In genomic region chr11:48799921-48800701, GRCm38 (mm10) we compare ENCODE assay signal across 8 mouse cellular contexts. TPM values are rescaled to one million over a fixed set of nuclear protein-coding genes. Genes with fewer than 3 reads are reported as not detected.
DNase-seq lines count a peak whose midpoint lies in the region; ATAC-seq and TF ChIP-seq lines count a peak whose summit lies in the region.

Gene Rack1, plus strand, starts transcription at chr11:48800332.

- peak; percentile 51; the same call in 1 of the 2 replicates for TF ChIP-seq POLR2A in olfactory bulb, adult 2 months (IDR thresholded peaks at IDR 0.05; ENCODE audit: insufficient read depth, low read depth, low read length)

- H3K27me3 ChIP-seq in lung, embryonic 15.5 days = no peaks in the 10 kb centered on the region

- H3K9ac ChIP-seq in lung, embryonic 15.5 days = peak within 1 kb of the TSS; percentile 77

- H3K4me2 ChIP-seq in lung, embryonic 15.5 days = peak within 1 kb of the TSS; percentile 76

- H3K36me3 ChIP-seq in lung, embryonic 15.5 days = peaks cover 37% of the 10 kb centered on the region

- H3K27ac ChIP-seq in lung, embryonic 15.5 days = peak within 1 kb of the TSS; percentile 99
- peak within 1 kb of the TSS; percentile 98 for H3K27ac ChIP-seq in olfactory bulb, adult 2 months (ENCODE audit: insufficient read depth, low read depth, low read length)

- WGBS in lung, embryonic 15.5 days = under 1% methylated on average over 47 of the region's 47 CpGs
- under 1% methylated on average over 47 of the region's 47 CpGs for WGBS in olfactory bulb, adult 2 months

- H3K4me3 ChIP-seq in lung, embryonic 15.5 days = peak within 1 kb of the TSS; percentile 76
- H3K4me3 ChIP-seq in olfactory bulb, adult 2 months (ENCODE audit: insufficient read depth, low read depth, low read length) = peak within 1 kb of the TSS; percentile 61

- ATAC-seq in frontal cortex, adult (ENCODE audit: low TSS enrichment) = peak; percentile 97
- ATAC-seq in hematopoietic stem cell, adult 5-6 weeks (replicated peaks in 1 of 2; ENCODE audit: insufficient read depth in 1 of 2, low FRiP score in 2 of 2, low TSS enrichment in 1 of 2, low read depth in 1 of 2, poor library complexity in 2 of 2, severe bottlenecking in 2 of 2) = peak; percentile 89 to 92
- peak; percentile 90 for ATAC-seq in lung, embryonic 15.5 days (ENCODE audit: borderline replicate concordance, extremely low read depth, low FRiP score, low TSS enrichment)

- peaks cover 35% of the 10 kb centered on the region for H3K4me1 ChIP-seq in lung, embryonic 15.5 days
- peaks cover 7% of the 10 kb centered on the region; the same call in 1 of the 2 replicates for H3K4me1 ChIP-seq in olfactory bulb, adult 2 months (ENCODE audit: control insufficient read depth, insufficient read depth, low read length)

- DNase-seq in MN1 (ENCODE audit: low spot score) = peak; percentile 94
- peak; percentile 87 for DNase-seq in cerebellum, adult 9-10 months
- DNase-seq in layer of hippocampus, adult 9-10 months (ENCODE audit: low spot score) = peak; percentile 78
- peak; percentile 73 to 82 for DNase-seq in thymus, adult 18-20 months

- H3K9me3 ChIP-seq in lung, embryonic 15.5 days = no peaks in the 10 kb centered on the region

- TF ChIP-seq CTCF in olfactory bulb, adult 2 months (IDR thresholded peaks at IDR 0.05; ENCODE audit: insufficient read depth, low read depth, low read length) = no peak

RNA-seq across cellular contexts. Expression of gene Rack1, which starts in this region (rescaled TPM):
- 1,452 and 1,675 TPM in 2 replicates for total RNA-seq in hematopoietic stem cell, adult 5-6 weeks (2017)
- polyA plus RNA-seq in lung, embryonic 15.5 days (2015; fragmentation: Nextera tagmentation; extraction: Ambion mirVana) = 699 and 713 TPM in 2 replicates
- polyA plus RNA-seq in olfactory bulb, adult 2 months (2012; ENCODE audit: insufficient read depth, insufficient read length, low replicate concordance, missing spikeins) = 2,873 TPM in 1 of 2 replicates, not detected in the other

Comparison
In these comparisons a context has a peak if more than half of its experiments do, and no peak if none do; other contexts are left out.
1. Peak in every context shown above with its lines: DNase-seq, ATAC-seq, H3K4me3 ChIP-seq and H3K27ac ChIP-seq.